Mouse (Mus musculus): ENCODE results near the gene Rtn4. TPM values are rescaled to one million over a fixed set of nuclear protein-coding genes. Genes with fewer than 3 reads are reported as not detected.

Gene Rtn4
- total RNA-seq, 1 experiment from 2014 or later, result 153 TPM

GRCm38 (mm10) chr11:29788921-29789638, 96.3 kb downstream of the Rtn4 start:
- ATAC-seq (ENCODE audit: extremely low read depth, insufficient number of reproducible peaks, low FRiP score, poor library complexity, severe bottlenecking), result no peak

GRCm38 (mm10) chr11:29790796-29791195, 98.0 kb downstream of the Rtn4 start:
- ATAC-seq (ENCODE audit: extremely low read depth, insufficient number of reproducible peaks, low FRiP score, poor library complexity, severe bottlenecking), result no peak

Other genes with a start within 250 kb of the Rtn4 start
- gene Prorsd1, start 177.9 kb upstream of the Rtn4 start, total RNA-seq (2017), result 35.8 and 40.6 TPM in 2 replicates
- gene Mtif2, start 166.5 kb upstream of the Rtn4 start, total RNA-seq (2017), result 34.1 and 35.9 TPM in 2 replicates
- 1.3 TPM in 1 of 2 replicates, not detected in the other for gene Clhc1, start 145.0 kb upstream of the Rtn4 start, total RNA-seq (2017)
- 603 and 627 TPM in 2 replicates for gene Rps27a, start 144.8 kb upstream of the Rtn4 start, total RNA-seq (2017)
- gene 4931440F15Rik, start 132.7 kb downstream of the Rtn4 start, total RNA-seq (2017), result not detected in 2 replicates

Data from neutrophil, adult 5-6 weeks (primary cell).